Mouse (Mus musculus): ENCODE data around the gene Rnf114.

Gene Rnf114

GRCm38 (mm10) chr2:167503253-167503895 lies 10.9 kb downstream of the Rnf114 start:
- no peak for DNase-seq (ENCODE audit: low read depth, low spot score)

DNA sequence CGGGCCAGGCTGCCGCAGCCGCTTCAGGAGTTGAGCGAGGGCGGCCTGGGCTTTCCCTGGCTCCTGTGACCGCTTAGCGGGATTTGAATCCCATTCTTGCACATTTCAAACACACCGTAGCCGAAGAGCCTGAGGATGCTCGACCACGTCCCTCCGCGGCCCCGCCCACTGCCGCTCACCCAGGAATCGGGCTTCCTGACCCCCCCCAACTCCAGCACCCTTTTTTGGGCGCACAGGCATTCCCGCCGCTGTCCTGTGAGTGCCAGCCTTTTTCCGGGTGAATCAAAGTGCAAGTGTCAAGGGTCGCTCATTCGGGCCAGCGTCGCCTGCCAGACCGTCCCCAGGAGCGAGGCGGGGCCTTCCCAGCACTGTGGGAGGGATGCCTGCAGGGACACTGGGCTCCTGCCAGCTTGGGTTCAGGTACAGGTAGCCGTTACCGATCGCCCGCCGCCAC lies 11.5 kb downstream of the Rnf114 start:
- peak; percentile 59 for DNase-seq (ENCODE audit: low read depth, low spot score)

DNA sequence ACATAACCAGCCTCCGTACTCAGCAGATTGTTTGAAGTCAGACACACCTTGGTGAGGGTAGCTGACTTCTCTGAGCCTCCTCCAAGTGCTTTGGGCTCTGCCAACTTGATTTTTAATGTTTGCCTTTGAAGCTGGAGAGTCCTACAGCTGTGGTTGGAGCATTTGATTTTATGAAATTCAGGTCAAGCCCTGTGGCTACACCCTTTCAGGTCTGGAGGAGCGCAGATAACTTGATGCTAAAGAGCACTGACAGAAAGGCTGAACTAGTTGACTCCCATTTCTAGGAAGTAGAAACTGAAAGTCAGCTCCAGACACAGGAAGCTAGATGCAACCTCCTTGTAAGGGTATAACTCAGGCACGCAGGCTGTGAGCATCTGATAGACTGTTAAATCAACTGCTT lies 12.7 kb downstream of the Rnf114 start:
- peak; percentile 68 for DNase-seq (ENCODE audit: low read depth, low spot score)

- DNase-seq (ENCODE audit: low read depth, low spot score), result no peak
Observed at GRCm38 (mm10) chr2:167506546-167507260, 14.3 kb downstream of the Rnf114 start.

DNA sequence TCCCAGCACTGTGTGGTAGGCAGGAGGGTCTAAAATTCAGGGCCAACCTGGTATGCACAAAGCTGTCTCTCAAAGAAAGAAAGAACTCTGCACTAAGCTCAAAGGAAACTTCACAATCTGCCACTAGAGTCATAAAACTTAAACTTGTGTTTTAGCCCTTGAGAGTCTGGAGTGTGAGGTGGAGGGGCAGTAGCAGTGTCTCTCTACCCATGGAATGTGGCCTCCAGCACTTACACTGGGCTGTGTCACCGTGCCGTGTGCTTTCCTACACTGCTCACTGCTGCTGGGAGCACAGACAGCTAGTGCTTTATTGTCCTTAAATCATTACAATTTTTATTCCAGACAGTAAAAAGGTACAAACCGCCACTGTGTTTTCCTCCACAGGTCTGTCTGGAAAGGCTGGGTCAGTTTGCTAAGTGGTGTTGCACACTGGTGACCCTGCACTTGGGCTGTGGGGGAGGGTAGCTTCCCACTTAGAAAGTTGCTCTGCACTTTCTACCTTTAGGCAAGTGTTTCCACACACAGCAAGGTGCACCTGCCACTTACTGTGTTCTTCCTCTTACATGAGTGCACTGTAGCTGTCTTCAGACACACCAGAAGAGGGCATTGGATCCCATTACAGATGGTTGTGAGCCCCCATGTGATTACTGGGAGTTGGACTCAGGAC lies 15.4 kb downstream of the Rnf114 start:
- no peak for DNase-seq (ENCODE audit: low read depth, low spot score)

DNA sequence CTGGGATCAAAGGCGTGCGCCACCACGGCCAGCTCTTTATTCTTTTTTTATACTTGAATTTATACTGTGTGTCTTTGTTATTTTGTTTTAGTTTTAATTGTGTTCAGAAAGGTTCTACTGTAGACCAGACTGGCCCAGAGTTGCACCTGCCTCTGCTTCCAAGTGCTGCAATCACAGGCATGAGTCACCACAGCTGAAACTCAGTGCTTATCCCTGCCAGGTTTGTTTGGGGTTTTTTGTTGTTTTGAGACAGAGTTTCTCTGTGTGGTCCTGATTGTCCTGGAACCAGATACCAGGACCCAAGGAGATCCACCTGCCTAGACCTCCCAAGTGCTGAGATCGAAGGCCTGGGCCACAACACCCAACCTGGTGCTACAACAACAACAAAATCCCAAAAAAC lies 16.1 kb downstream of the Rnf114 start:
- no peak for DNase-seq (ENCODE audit: low read depth, low spot score)

DNA sequence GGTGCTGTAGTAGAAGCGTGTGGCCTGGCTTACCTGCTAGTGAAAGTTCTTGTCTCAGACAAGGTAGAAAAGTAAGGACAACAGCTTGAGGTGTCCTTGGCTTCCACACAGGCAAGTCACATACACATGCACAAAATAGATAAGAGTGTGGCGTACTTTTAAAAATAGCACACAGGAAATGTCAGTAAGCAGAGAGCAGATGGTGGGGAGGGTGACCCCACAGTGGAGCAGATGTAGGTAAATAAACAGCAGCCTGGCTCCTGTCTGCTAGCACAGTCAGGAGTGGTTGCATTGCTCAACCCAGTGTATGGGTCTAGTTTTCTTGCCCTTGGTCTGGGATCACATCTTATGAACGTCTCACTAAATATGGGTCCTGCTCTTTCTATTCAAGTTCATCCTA lies 18.0 kb downstream of the Rnf114 start:
- DNase-seq (ENCODE audit: low read depth, low spot score), result peak; percentile 35

GRCm38 (mm10) chr2:167512365-167512764 lies 19.9 kb downstream of the Rnf114 start:
- no peak for DNase-seq (ENCODE audit: low read depth, low spot score)

- peak; percentile 45 for DNase-seq (ENCODE audit: low read depth, low spot score)
Observed at GRCm38 (mm10) chr2:167512970-167513369, 20.5 kb downstream of the Rnf114 start.

GRCm38 (mm10) chr2:167514641-167515040 lies 22.2 kb downstream of the Rnf114 start:
- DNase-seq (ENCODE audit: low read depth, low spot score), result no peak

DNA sequence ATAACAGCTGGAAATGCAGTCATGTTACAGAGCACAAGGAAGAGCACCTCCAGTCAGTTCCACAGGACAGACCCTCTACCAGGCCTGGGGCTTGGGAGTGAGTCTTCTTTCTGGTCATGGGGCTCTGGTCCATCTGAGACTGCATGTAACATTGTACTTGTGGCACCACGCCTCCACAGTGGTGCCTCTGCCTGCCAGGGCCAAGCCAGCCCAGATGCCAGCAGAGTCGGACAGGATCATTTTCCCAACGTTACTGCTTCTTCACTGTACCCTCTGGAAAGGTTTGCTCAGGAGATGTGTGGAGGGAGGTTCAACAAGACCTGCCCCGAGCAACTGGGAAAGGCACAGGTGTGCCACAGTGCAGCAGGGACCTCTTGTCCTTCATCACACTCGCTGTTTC lies 23.2 kb downstream of the Rnf114 start:
- DNase-seq (ENCODE audit: low read depth, low spot score), result no peak

DNA sequence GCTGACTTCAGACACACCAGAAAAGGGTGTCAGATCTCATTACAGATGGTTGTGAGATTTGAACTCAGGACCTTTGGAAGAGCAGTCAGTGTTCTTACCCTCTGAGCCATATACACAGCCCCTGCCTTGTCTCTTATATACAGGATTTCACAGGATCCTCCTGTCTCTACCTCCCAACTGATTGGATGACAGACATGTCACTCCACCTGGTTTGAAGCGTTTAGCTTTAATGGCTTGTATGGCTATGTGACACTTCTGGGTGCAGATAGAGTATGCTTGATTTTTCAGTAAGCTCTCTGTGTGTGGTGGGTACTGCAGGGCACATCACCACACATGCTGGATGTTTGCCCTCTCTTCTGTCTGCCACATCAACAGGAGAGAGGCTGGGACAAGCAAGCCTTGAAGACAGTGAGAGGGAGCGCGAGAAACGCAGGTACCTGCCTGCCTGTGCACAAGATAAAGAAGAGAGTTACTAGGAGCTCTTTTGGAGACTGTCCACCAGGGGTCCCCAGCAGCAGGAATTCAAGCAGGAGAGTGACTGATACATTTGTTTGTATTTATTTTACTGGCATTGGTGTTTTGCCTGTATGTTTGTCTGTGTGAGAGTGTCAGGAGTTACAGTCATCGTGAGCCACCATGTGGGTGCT lies 27.3 kb downstream of the Rnf114 start:
- DNase-seq (ENCODE audit: low read depth, low spot score), result peak; percentile 52

- peak; percentile 43 for DNase-seq (ENCODE audit: low read depth, low spot score)
Observed at GRCm38 (mm10) chr2:167528278-167528677, 35.8 kb downstream of the Rnf114 start.

- DNase-seq (ENCODE audit: low read depth, low spot score), result no peak
Observed at GRCm38 (mm10) chr2:167529935-167530513, 37.6 kb downstream of the Rnf114 start.

DNA sequence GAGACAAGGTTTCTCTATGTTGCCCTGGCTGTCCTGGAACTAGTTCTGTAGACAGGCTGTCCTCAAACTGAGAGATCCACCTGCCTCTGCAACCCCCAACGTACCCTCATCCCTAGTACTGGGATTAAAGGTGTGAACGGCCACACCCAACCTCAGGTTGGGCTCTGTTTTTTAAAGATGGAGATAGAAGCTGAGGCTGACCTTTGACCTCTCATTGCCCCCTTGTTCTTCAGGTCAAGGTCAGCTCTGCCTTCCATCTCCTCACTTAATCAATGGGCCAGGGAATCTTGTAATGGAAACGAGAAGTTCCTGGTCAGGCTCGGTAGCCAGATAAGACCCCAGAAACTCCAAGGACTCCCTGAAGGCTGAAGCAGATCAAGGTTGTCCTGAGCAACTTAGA lies 38.1 kb downstream of the Rnf114 start:
- no peak for DNase-seq (ENCODE audit: low read depth, low spot score)

DNA sequence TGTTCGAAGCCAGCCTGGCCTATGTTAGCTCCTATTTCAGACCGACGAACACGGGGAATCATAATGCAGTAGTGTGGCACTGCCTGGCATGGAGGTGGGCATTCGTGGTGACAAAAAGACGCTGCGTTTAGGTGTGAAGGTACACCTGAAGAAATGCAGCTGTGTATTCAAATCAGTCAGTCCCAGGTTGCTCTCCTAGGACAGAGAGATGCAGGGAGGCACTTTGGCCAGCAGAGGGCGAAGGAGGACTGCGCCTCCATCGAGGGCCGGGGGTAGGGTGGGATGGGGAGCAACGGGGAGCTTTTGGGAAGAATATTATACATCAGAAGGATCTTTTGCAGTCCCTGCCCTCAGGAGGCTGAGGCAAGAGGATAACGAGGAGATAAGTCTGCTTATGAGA lies 39.7 kb downstream of the Rnf114 start:
- DNase-seq (ENCODE audit: low read depth, low spot score), result peak; percentile 58

- no peak for DNase-seq (ENCODE audit: low read depth, low spot score)
Observed at GRCm38 (mm10) chr2:167533880-167534279, 41.4 kb downstream of the Rnf114 start.

DNA sequence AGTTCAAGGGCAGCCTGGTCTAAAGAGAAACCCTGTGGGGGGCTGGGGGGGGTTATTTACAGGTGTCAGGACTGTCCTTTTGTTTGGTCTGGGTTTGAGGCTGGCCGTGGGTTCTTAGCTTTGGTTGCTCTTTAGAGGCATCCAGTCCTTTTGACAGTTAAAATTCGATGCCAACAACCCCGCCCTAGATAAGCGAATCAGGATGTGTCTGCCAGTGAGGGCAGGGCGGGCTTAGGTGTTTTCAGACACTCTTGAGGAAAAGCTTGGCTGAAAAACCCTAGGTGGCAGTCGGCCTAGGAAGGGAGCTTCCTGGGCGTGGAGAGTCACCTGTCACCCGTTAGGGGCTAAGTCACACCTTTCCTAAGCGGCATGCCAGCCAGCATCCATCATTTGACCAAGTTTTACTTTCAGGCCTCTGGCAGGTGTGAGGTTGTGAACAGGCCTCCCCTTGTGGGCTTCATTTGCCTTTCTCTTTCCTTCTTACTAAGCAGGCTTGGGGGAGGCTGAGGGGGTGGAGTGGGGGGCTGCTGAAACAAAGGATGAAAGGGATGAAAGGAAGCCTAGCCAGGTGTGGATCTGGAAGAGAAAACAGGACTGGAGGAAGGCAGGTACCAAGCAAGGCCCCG lies 44.0 kb downstream of the Rnf114 start:
- DNase-seq (ENCODE audit: low read depth, low spot score), result peak; percentile 57

DNA sequence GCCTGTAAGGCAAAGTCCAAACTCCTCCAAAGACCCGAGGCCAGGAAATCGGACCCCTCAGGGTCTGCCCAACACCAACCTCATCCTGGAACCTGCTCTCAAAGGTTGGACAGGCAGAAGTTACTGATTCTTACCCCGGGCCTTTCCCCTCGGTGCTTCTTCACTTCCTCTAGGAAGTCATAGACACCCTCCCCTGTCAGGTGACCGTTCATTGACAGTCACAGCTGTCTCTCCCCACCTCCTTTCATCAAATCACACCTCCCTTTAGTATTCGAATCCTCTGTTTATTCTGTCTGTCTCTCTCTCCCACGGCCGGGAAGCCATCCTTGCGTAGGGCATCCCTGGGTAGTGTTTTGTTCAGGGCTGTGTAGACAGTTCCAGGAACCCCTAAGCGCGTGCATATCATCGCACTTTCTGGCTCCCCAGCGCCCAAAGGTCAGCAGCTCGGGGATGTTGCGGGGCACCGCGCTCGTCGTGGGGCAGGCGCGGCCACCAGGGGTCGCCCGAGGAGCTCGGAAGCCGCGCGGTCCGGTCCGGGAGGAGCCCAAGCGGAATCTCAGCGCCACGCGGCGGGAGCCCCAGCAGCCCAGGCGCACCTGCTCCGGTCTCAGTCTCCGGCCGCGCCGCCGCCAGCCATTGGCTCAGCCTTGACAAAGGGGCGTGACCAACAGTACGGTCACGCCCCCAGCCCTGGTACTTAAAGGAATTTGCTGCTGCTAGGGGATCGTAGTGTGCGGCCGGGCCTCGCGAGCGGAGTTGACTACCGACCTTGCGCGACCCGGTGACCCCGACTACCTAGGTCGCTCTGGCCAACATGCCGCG lies 45.2 kb downstream of the Rnf114 start, which contains the start of gene Snai1:
TSS of gene Snai1 (plus strand) at position 720 of the 822 bp plus-strand sequence.
- DNase-seq (ENCODE audit: low read depth, low spot score), result peak; percentile 98

GRCm38 (mm10) chr2:167538671-167539306 lies 46.3 kb downstream of the Rnf114 start:
- DNase-seq (ENCODE audit: low read depth, low spot score), result no peak

All from A20 (cell line).